Mouse (Mus musculus): ENCODE results near the gene Mapk8ip3.
A peak's percentile ranks its signal among the peaks of the same experiment; 100 is the strongest.

The Mapk8ip3 gene

GRCm38 (mm10) chr17:24885356-24886133 lies 51.2 kb downstream of the Mapk8ip3 start:
- DNase-seq (ENCODE audit: low read depth, low spot score): no peak

- DNase-seq (ENCODE audit: low read depth, low spot score): no peak
These were observed 52.4 kb downstream of the Mapk8ip3 start for GRCm38 (mm10) chr17:24884391-24884790.

GRCm38 (mm10) chr17:24881738-24882440 lies 54.9 kb downstream of the Mapk8ip3 start:
- peak; percentile 34 for DNase-seq (ENCODE audit: low read depth, low spot score)

- no peak for DNase-seq (ENCODE audit: low read depth, low spot score)
These were observed 58.2 kb downstream of the Mapk8ip3 start for GRCm38 (mm10) chr17:24878531-24878930.

- DNase-seq (ENCODE audit: low read depth, low spot score): no peak
These were observed 58.7 kb downstream of the Mapk8ip3 start for GRCm38 (mm10) chr17:24878117-24878397.

GRCm38 (mm10) chr17:24877336-24878116 lies 59.3 kb downstream of the Mapk8ip3 start:
- DNase-seq (ENCODE audit: low read depth, low spot score): no peak

GRCm38 (mm10) chr17:24874989-24875388 lies 61.8 kb downstream of the Mapk8ip3 start:
- DNase-seq (ENCODE audit: low read depth, low spot score): no peak

GRCm38 (mm10) chr17:24874405-24874745 lies 62.4 kb downstream of the Mapk8ip3 start:
- DNase-seq (ENCODE audit: low read depth, low spot score): no peak

- no peak for DNase-seq (ENCODE audit: low read depth, low spot score)
These were observed 62.9 kb downstream of the Mapk8ip3 start for GRCm38 (mm10) chr17:24873695-24874404.

- no peak for DNase-seq (ENCODE audit: low read depth, low spot score)
These were observed 68.9 kb downstream of the Mapk8ip3 start for GRCm38 (mm10) chr17:24867914-24868313.

GRCm38 (mm10) chr17:24865776-24866175 lies 71.0 kb downstream of the Mapk8ip3 start, which contains the start of gene Igfals:
Gene Igfals, plus strand, starts transcription at chr17:24865997.
- DNase-seq (ENCODE audit: low read depth, low spot score): no peak

GRCm38 (mm10) chr17:24861785-24862184 lies 75.0 kb downstream of the Mapk8ip3 start:
- no peak for DNase-seq (ENCODE audit: low read depth, low spot score)

- no peak for DNase-seq (ENCODE audit: low read depth, low spot score)
These were observed 76.7 kb downstream of the Mapk8ip3 start for GRCm38 (mm10) chr17:24860076-24860475.

- DNase-seq (ENCODE audit: low read depth, low spot score): no peak
These were observed 77.8 kb downstream of the Mapk8ip3 start for GRCm38 (mm10) chr17:24858967-24859366.

- DNase-seq (ENCODE audit: low read depth, low spot score): no peak
These were observed 78.8 kb downstream of the Mapk8ip3 start for GRCm38 (mm10) chr17:24857831-24858470.

GRCm38 (mm10) chr17:24856589-24856988 lies 80.2 kb downstream of the Mapk8ip3 start:
- no peak for DNase-seq (ENCODE audit: low read depth, low spot score)

- no peak for DNase-seq (ENCODE audit: low read depth, low spot score)
These were observed 80.8 kb downstream of the Mapk8ip3 start for GRCm38 (mm10) chr17:24855838-24856464.

GRCm38 (mm10) chr17:24851381-24852125 lies 85.2 kb downstream of the Mapk8ip3 start:
- no peak for DNase-seq (ENCODE audit: low read depth, low spot score)

GRCm38 (mm10) chr17:24850773-24851127 lies 86.0 kb downstream of the Mapk8ip3 start:
- no peak for DNase-seq (ENCODE audit: low read depth, low spot score)

Data from forelimb bud, embryonic 11.5 days (tissue).